Mouse (Mus musculus): ENCODE measurements around the gene P2rx7.

GRCm38 (mm10) chr5:122704571-122704970 lies 60.9 kb downstream of the P2rx7 start:
- no peak for TF ChIP-seq GATA1 (IDR thresholded peaks at IDR 0.05; ENCODE audit: borderline replicate concordance, low read length)
- no peak for TF ChIP-seq FLI1 (IDR thresholded peaks at IDR 0.05; ENCODE audit: low read length)

Data from megakaryocyte, embryonic 14.5 days (primary cell).